Mouse (Mus musculus) heart, postnatal 36 days (tissue): ENCODE data around the gene Phlda1. TPM values are rescaled to one million over a fixed set of nuclear protein-coding genes. Genes with fewer than 3 reads are reported as not detected.
"Not testable (repeated sequence)": the region's sequence is repeated elsewhere in the genome, so short reads cannot be mapped to it uniquely, and the experiment has no call there.

Experiments
- DNase-seq, 2 experiments: peaks; one replicate each; pipeline ENCODE4 v3.0.0; 2021 to 2022
- intact Hi-C: fragments of 180-260 bp; cut with DNase I; formaldehyde crosslinking; loops from one replicate; pipeline ENCODE4 v1.15.1; 2025
- total RNA-seq, 2 experiments: library from RNA; stranded (reverse); gene quantifications; 2 replicates each; pipeline ENCODE4 v1.2.3; 2021

Phlda1 gene
- total RNA-seq, result 10 to 100 TPM in 1 of 2 experiments, 1 to 10 TPM in 1; 9.8 to 17.3 TPM

GRCm38 (mm10) chr10:111506101-111506925 lies at the start of gene Phlda1:
Gene Phlda1, plus strand, starts transcription at chr10:111506286.
- DNase-seq, result peak; percentile 95 to 97
- intact Hi-C loops, result loop anchor here (2.0 to 5.0 kb wide), 4 partner anchors 36 to 171 kb away; no protein-coding TSS in a partner anchor

- no peak for DNase-seq
- intact Hi-C loops, result no loop called here
These were observed 48.0 kb upstream of the Phlda1 start for GRCm38 (mm10) chr10:111458088-111458487.

GRCm38 (mm10) chr10:111459040-111459439 lies 47.0 kb upstream of the Phlda1 start:
- intact Hi-C loops, result no loop called here

GRCm38 (mm10) chr10:111459874-111460273 lies 46.2 kb upstream of the Phlda1 start:
- DNase-seq, result no peak
- intact Hi-C loops, result no loop called here

More at GRCm38 (mm10) chr10:111459040-111459439, 47.0 kb upstream of the Phlda1 start:
- DNase-seq, result no peak

- intact Hi-C loops, result no loop called here
- DNase-seq, result no peak
These were observed 45.7 kb upstream of the Phlda1 start for GRCm38 (mm10) chr10:111460381-111460780.

DNA sequence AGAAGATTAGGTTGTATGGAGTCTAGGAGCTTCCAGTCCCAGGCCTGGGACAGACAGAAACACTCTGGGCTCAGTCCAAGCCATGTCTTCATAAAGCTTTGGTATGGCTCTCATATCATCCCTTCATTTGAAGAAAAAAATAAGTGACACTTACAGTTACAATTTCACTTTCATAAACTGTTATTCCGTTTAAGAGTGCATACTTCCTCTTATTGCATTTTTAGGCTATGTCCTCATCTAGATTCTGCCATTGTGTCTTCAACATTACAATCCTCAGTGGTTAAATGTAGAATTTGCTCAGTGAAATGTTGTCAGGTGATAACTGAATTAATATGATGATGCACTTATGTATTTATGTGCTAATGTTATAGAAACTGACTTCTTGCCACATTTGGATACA lies 41.3 kb upstream of the Phlda1 start:
- no peak for DNase-seq
- intact Hi-C loops, result no loop called here

DNA sequence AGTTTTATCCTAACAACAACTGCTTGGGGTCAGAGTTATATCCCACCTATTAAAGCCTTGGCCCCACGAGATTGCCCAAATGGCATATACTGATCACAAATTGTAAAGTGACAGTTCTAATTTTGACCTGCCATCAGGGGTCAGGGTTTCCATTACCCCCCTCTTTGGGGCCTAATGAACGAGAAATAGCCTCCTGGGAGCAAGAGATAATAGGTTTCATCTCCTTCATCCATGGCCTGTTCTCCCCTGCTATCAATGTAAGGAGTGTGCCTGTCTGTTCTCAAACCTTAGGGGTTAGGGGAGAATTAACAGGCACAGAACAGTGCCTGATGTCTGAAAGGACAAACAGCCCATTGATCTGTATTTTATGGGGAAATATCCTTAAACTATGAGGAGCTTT lies 40.7 kb upstream of the Phlda1 start:
- no peak for DNase-seq
- intact Hi-C loops, result no loop called here

- intact Hi-C loops, result loop anchor here (5.0 to 10.0 kb wide), 7 partner anchors 174 to 726 kb away; partner anchors contain the start of genes Bbs10, E2f7, Osbpl8 and Zdhhc17
- DNase-seq, result no peak
These were observed 34.9 kb upstream of the Phlda1 start for GRCm38 (mm10) chr10:111471166-111471565.

DNA sequence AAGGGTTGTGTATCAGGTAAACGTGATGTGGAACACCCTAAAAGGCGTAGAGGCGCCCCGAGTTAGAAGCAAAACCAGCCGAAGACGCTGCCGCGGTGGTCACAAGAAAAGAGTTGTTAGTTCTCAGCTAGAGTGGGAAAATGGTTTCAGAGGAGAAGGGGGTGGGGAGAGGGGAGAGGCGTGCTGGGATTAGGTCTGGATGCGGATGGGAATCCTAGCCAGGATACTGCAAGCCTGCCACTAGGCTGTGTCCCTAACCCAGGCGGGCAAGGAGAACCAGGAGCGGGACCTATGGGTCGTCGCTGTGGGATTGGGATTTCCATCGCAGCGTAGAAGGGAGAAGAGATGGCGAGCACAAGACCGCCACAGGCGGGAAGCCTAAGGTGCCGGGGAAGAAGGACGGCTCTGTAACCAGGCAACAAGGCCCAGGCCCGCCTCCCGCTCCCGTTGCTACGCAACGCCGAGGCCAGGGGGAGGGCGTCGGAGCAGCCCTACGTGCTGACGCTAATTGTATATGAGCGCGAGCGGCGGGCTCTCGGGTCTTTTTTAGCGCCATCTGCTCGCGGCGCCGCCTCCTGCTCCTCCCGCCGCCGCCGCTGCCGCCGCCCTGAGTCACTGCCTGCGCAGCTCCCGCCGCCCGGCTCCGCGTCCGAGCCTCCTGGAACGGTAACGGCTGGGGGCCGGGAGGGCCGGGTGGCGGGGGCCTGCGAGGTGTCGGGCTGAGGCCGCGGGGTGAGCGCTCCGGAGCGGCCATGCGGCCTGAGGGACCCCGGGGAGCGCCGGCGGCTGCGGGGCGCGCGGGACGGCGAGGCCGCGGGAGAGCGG lies 33.2 kb upstream of the Phlda1 start, which contains the start of gene Nap1l1:
Nap1l1 (plus strand) TSS at position 538 of the 825 bp plus-strand sequence.
- intact Hi-C loops, result loop anchor here (5.0 to 10.0 kb wide), 7 partner anchors 176 to 728 kb away; partner anchors contain the start of genes Bbs10, E2f7, Osbpl8 and Zdhhc17
- DNase-seq, result peak; percentile 97 to 98

- intact Hi-C loops, result loop anchor here (5.0 to 10.0 kb wide), 7 partner anchors 176 to 729 kb away; partner anchors contain the start of genes Bbs10, E2f7, Osbpl8 and Zdhhc17
- peak in 1 of 2 experiments; percentile 43 for DNase-seq
These were observed 32.3 kb upstream of the Phlda1 start for GRCm38 (mm10) chr10:111473511-111474371.

DNA sequence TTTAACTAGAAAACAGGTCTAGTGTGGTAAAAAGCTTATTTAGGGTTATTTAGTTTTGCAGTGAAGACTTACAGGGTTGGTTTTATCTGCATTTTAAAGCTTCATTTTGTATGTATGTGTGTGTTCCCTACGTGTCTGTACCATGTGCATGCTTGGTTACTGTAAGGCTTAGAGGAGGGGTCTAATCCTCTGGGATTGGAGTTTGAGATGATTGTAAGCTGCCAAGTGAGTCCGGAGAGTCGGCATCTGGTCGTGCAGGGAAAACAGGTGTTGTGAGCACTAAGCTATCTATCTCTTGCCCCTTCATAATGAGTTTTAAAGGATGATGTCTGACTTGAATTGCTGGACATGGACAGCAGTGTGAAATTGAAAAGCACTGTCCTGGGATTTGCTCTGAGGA lies 29.8 kb upstream of the Phlda1 start:
- intact Hi-C loops, result loop anchor here (10.0 kb wide), 3 partner anchors 342 to 732 kb away; partner anchors contain the start of genes E2f7 and Zdhhc17
- no peak for DNase-seq

- DNase-seq, result no peak
- intact Hi-C loops, result loop anchor here (10.0 kb wide), 3 partner anchors 342 to 732 kb away; partner anchors contain the start of genes E2f7 and Zdhhc17
These were observed 29.0 kb upstream of the Phlda1 start for GRCm38 (mm10) chr10:111476989-111477510.

DNA sequence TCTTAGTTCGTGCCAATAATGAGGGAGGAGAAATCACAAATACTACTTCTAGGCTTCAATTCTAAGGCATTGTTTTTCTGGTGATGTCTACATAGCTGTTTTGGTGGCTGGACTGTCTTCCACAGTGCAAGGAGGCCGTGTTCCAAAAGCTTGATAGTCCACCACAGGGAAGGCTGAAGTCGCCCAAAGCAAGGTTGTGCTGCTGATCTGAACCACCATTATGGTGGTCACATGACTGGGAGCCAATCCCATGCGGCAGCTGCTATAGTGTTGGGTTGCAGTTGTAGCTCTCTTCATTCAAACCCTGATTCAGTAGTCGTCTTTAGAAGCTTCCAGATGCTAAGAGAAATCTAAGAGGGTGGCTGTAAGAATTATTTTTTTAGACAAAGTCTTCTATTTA lies 26.5 kb upstream of the Phlda1 start:
- intact Hi-C loops, result loop anchor here (10.0 kb wide), 3 partner anchors 345 to 735 kb away; partner anchors contain the start of genes E2f7 and Zdhhc17
- no peak for DNase-seq

DNA sequence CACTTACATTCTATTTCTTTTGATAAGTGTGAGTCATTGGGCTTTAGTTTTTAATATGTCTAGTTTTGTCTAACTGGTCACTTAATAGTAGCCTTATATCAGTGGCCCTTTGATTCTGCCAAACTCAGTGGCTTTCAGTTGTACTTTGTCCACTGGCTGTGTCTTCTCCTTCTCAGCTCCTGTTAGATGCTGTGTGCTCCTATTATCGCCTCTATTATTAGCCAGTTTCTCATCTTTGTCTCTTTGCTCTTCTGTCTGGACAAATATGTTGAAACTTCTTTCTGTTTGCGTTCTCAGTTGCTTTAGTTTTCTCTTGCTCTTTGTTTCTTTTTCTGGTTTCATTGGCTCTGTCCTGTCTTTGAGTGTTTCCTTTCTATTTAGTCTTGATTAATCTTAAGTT lies 23.4 kb upstream of the Phlda1 start:
- DNase-seq, result no peak
- intact Hi-C loops, result no loop called here

- intact Hi-C loops, result no loop called here
These were observed 22.0 kb upstream of the Phlda1 start for GRCm38 (mm10) chr10:111484079-111484478.

DNA sequence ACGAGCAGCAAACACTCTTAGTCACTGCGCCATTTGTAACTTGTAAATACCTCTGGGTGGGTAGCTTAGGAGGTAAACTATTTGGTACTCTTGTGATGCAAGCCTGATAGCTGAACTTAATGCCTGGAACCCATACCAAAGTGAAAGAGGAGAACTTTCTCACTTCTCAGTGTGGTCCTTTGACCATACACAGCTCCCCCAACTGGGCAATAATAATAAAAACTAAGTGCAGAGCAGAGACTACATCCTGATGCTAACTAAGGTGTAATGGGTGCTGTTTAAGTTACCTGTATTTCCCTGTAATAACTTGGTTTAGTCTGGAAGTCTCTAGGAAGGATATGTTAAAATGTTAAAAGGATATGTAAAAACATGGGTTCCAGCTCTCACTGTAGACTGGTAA lies 17.3 kb upstream of the Phlda1 start:
- intact Hi-C loops, result no loop called here

More at GRCm38 (mm10) chr10:111484079-111484478, 22.0 kb upstream of the Phlda1 start:
- DNase-seq, result no peak

DNA sequence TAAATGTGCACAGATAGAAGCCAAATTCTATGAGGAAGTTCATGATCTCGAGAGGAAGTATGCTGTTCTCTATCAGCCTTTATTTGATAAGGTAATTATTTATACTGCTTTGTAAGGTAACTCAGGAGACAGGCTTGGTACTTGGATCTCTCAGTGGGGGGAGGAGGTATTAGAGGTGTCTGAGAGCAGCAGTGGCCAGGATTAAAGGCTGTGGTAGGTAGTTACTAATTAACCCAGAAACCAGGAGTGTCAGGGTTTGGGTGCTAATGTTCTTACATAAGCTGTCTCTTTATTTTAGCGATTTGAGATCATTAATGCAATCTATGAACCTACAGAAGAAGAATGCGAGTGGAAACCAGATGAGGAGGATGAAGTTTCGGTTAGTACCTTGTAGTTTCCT lies 16.0 kb upstream of the Phlda1 start:
- DNase-seq, intact Hi-C loops: not testable (repeated sequence)

More for the DNA sequence above, 17.3 kb upstream of the Phlda1 start:
- no peak for DNase-seq

DNA sequence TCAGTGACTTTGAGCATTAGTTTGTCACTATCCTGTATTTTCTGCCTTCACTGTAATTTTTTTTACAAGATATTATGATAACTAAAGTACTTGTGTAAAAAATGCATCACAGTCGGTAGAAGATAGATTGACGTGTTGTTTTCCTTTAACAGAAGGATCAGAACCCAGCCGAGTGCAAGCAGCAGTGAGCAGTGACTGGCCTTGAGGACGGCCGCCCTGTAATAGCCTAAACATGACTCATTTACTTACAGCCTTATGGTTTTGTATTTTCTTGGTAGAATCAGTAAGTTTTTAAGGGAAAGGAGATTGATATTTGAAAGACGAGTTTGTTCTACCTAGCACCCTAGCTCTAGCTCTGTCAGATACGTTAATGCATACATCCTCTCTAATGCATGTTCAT lies 10.2 kb upstream of the Phlda1 start:
- intact Hi-C loops, result no loop called here

DNA sequence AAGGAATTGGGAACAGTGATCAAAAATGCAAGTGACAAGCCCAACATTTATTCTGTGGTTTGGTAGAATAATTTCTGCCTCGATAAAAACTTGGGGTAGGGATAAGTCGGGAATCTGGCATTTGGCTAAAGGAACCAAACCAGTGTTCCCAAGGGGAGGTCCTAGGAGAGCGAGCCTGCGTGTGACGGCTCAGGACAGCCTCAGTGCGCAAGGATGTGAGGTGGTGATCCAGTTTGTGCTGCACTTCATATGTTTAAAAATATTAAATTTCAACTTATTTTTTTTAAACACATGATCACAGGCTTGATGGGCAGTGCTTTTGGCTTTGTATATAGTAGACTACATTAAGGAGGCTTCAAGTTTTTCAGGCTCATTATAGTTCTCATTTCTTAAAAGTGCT lies 6.2 kb upstream of the Phlda1 start:
- no peak for DNase-seq
- intact Hi-C loops, result loop anchor here (5.0 kb wide), 1 partner anchor 137 kb away; no protein-coding TSS in a partner anchor

More for the DNA sequence above, 10.2 kb upstream of the Phlda1 start:
- no peak for DNase-seq
